20 mouse cellular contexts compared by ENCODE assay signal in the genomic region with DNA sequence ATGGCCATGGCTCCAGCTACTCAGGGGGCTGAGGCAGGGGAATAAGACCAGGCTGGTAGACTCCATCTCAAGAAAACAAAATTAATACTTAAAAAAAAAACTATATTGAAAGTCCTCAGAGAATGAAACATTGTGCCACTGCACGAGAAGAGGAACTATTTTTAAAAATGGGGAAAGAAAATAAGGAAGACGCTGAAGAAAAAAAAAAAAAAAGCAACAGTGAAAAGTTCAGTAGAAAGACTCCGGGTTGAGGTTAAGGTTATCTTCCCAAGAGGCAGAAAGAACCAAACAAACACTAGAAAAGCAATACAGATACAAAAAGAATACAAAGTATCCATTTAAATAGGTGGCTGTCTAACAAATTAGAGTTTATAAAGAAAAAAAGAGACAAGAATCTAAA.
"Had no signal": no experiment of that assay in that cellular context is flagged by ENCODE, and none has a peak within 500 bp of the region (broad histone marks: within the 10 kb centered on the region; RNA-seq: fewer than 3 reads in every experiment).

No protein-coding gene starts in this region.

- H3K36me3 ChIP-seq: kidney, embryonic 15.5 days; lung, embryonic 15.5 days; midbrain, embryonic 10.5 days; neural tube, embryonic 13.5 days; stomach, embryonic 15.5 days had no signal

- H3K4me2 ChIP-seq: kidney, embryonic 15.5 days; lung, embryonic 15.5 days; midbrain, embryonic 13.5 days; neural tube, embryonic 13.5 days; stomach, embryonic 15.5 days had no signal

- H3K27ac ChIP-seq: kidney, embryonic 15.5 days; liver, embryonic 14.5 days; lung, embryonic 15.5 days; midbrain, embryonic 10.5 days; midbrain, embryonic 13.5 days; neural tube, embryonic 13.5 days; stomach, embryonic 15.5 days had no signal

- H3K4me3 ChIP-seq: kidney, embryonic 15.5 days; lung, embryonic 15.5 days; midbrain, embryonic 10.5 days; midbrain, embryonic 13.5 days; myocyte; neural tube, embryonic 13.5 days; stomach, embryonic 15.5 days had no signal

- H3K9ac ChIP-seq: kidney, embryonic 15.5 days; liver, embryonic 14.5 days; lung, embryonic 15.5 days; midbrain, embryonic 13.5 days; neural tube, embryonic 13.5 days; stomach, embryonic 15.5 days had no signal

- H3K9me3 ChIP-seq: lung, embryonic 15.5 days; stomach, embryonic 15.5 days had no signal

- H3K4me1 ChIP-seq: kidney, embryonic 15.5 days; lung, embryonic 15.5 days; midbrain, embryonic 10.5 days; midbrain, embryonic 13.5 days; neural tube, embryonic 13.5 days; stomach, embryonic 15.5 days had no signal

- ATAC-seq: midbrain, embryonic 13.5 days; midbrain, embryonic 16.5 days had no signal

- H3K27me3 ChIP-seq: kidney, embryonic 15.5 days; lung, embryonic 15.5 days; midbrain, embryonic 13.5 days; neural tube, embryonic 13.5 days; stomach, embryonic 15.5 days had no signal

- DNase-seq: kidney, adult 11 months; kidney, adult 8-10 months; kidney, postnatal 10 days; kidney, postnatal 36 days; lung, adult 18-20 months; lung, postnatal 10 days; lung, postnatal 36 days; retina, postnatal 1 day; right cerebral cortex, postnatal 25 days; spleen, adult 18-20 months; thymus, postnatal 25 days had no signal
